Mouse (Mus musculus) heart, adult 2 months (tissue): ENCODE results near the gene Sfn. TPM values are rescaled to one million over a fixed set of nuclear protein-coding genes. Genes with fewer than 3 reads are reported as not detected.

ENCODE experiments used
- DNase-seq, 2 experiments: peaks; one replicate each; pipeline ENCODE4 v3.0.0; 2021
- H3K27ac ChIP-seq: fragments of 200-600 bp; 2 replicates; pipeline ENCODE4 v1.8.1; 2022
- H3K27me3 ChIP-seq: fragments of 200-500 bp; 2 replicates; pipeline ENCODE4 v1.6.1; 2012; ENCODE audit warnings: mild to moderate bottlenecking, low read length, inconsistent platforms, mixed read lengths; ENCODE audit not compliant: control insufficient read depth, insufficient read depth
- H3K36me3 ChIP-seq: fragments of 200-500 bp; 2 replicates; pipeline ENCODE4 v1.6.1; 2012; ENCODE audit warnings: low read length, inconsistent platforms; ENCODE audit not compliant: control insufficient read depth, insufficient read depth
- H3K4me1 ChIP-seq: fragments of 200-500 bp; 2 replicates; pipeline ENCODE4 v1.6.1; 2011; ENCODE audit warnings: low read length; ENCODE audit not compliant: control insufficient read depth, insufficient read depth
- H3K4me3 ChIP-seq: fragments of 200-600 bp; 2 replicates; pipeline ENCODE4 v1.8.1; 2022
- H3K79me2 ChIP-seq: fragments of 200-500 bp; replicated peaks from 2 replicates; pipeline ENCODE4 v1.6.1; 2012; ENCODE audit warnings: mild to moderate bottlenecking, inconsistent platforms, low read length, moderate library complexity, mixed read lengths; ENCODE audit not compliant: control insufficient read depth, insufficient read depth
- H3K9ac ChIP-seq: fragments of 200-500 bp; 2 replicates; pipeline ENCODE4 v1.6.1; 2012; ENCODE audit warnings: low read depth, mild to moderate bottlenecking, control low read depth, inconsistent platforms, low read length, mixed read lengths
- CTCF ChIP-seq: fragments of 200-600 bp; IDR thresholded peaks from 2 replicates; pipeline ENCODE4 v1.8.1; 2022; ENCODE audit warnings: antibody characterized with exemption, mild to moderate bottlenecking, moderate library complexity
- EP300 ChIP-seq: fragments of 200-500 bp; IDR thresholded peaks from 2 replicates; pipeline ENCODE4 v1.6.1; 2011; ENCODE audit warnings: low read depth, low read length, control low read depth; ENCODE audit not compliant: insufficient read depth
- POLR2A ChIP-seq: fragments of 200-500 bp; IDR thresholded peaks from 2 replicates; pipeline ENCODE4 v1.6.1; 2011; ENCODE audit warnings: mild to moderate bottlenecking, low read depth, low read length, control low read depth; ENCODE audit not compliant: insufficient read depth
- WGBS: fragments of 180-500 bp; shearing (Covaris S2); methylation state at CpG from one replicate; pipeline ENCODE4 v1.1.7; 2018; 5-methylcytosine and 5-hydroxymethylcytosine counted together
- intact Hi-C: fragments of 180-260 bp; cut with DNase I; formaldehyde crosslinking; loops from one replicate; pipeline ENCODE4 v1.15.1; 2025
- polyA plus RNA-seq: library from polyadenylated mRNA; depleted of rRNA; stranded (reverse); fragments of >200 nt; gene quantifications from 2 replicates; pipeline ENCODE4 v1.2.3, GENCODE M21; 2012
- total RNA-seq, 2 experiments: library from RNA; stranded (reverse); gene quantifications; 2 replicates each; pipeline ENCODE4 v1.2.3; 2021

Gene Sfn
- total and polyA plus RNA-seq, 3 experiments: 1.2 to 2.0 (median 1.2) TPM

DNA sequence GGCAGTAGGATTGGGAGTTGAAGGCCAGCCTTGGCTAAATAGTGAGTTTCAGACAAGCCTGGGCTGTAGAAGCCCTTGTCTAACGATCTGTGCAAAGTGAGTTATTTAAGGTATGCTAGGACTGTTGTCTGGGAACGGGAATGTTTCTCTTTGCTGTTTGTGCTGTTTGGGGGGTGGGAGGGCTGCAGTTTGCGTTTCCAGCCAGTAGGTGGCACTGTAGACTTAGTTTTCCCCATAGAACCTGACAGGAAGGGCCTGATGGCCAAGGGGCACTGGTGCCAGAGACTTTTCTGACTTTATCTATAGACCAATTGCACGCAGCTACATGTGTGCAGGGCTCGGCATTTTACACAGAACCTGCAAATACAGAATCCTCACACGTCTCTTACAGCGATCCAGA lies 9.4 kb downstream of the Sfn start:
- no peak overlapping the region for H3K27ac ChIP-seq
- TF ChIP-seq POLR2A (no peak), CTCF (peak; percentile 94), EP300 (peak; percentile 98)
- intact Hi-C loops: loop anchor here (1.0 kb wide), 2 partner anchors 17 to 237 kb away; no protein-coding TSS in a partner anchor
- H3K4me1 ChIP-seq: no peaks in the 10 kb centered on the region; the same call in 1 of the 2 replicates
- DNase-seq: peak; percentile 66 to 83
- 22% methylated on average over 7 of the region's 7 CpGs for WGBS
- H3K27me3 ChIP-seq: no peaks in the 10 kb centered on the region
- H3K4me3 ChIP-seq: no peak overlapping the region
- no peak overlapping the region for H3K9ac ChIP-seq
- H3K79me2 ChIP-seq: no peaks in the 10 kb centered on the region
- H3K36me3 ChIP-seq: no peaks in the 10 kb centered on the region

GRCm38 (mm10) chr4:133584059-133584951 lies 17.7 kb downstream of the Sfn start, which contains the start of gene Gpn2:
TSS of gene Gpn2 (plus strand) at chr4:133584362.
- Histone ChIP-seq H3K79me2 (peaks cover 3% of the 10 kb centered on the region), H3K36me3 (no peaks in the 10 kb centered on the region), H3K27me3 (no peaks in the 10 kb centered on the region), H3K9ac (peak within 1 kb of the TSS; percentile 79), H3K4me3 (peak within 1 kb of the TSS; percentile 86), H3K4me1 (peaks cover 3% of the 10 kb centered on the region), H3K27ac (peak within 1 kb of the TSS; percentile 76)
- peak; percentile 84 to 87 for DNase-seq
- WGBS: under 1% methylated on average over 65 of the region's 65 CpGs
- intact Hi-C loops: no loop called here
- TF ChIP-seq POLR2A (peak; percentile 93), EP300 (peak; percentile 71), CTCF (no peak)

DNA sequence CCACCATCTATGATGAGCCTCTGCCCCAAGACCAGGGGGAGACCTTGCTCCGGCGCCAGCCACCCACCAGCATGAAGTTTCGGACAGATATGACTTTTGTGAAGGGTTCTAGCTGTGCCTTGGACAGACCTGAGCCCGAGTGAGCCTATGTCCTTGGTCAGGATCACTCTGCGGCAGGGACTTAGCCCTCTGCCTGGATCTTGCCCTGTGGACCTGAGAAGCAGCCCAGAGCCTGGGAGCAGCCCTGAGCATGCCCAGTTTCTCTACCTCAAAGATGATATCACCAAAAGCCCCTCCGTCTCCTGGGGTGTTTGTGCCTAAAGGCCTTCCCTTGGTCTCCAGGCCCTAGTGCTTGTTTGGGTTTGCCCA lies 18.3 kb downstream of the Sfn start:
- Histone ChIP-seq H3K4me1 (peaks cover 3% of the 10 kb centered on the region), H3K9ac (peak overlapping the region; percentile 67), H3K4me3 (peak overlapping the region; percentile 86), H3K79me2 (peaks cover 3% of the 10 kb centered on the region), H3K27me3 (no peaks in the 10 kb centered on the region), H3K36me3 (no peaks in the 10 kb centered on the region), H3K27ac (peak overlapping the region; percentile 76)
- TF ChIP-seq POLR2A: no peak
- TF ChIP-seq EP300: no peak
- TF ChIP-seq CTCF: no peak
- intact Hi-C loops: no loop called here
- 52% methylated on average over 6 of the region's 6 CpGs for WGBS
- peak in 1 of 2 experiments; percentile 23 for DNase-seq

GRCm38 (mm10) chr4:133577983-133578382 lies 24.0 kb downstream of the Sfn start:
- H3K4me1 ChIP-seq: peaks cover 3% of the 10 kb centered on the region
- H3K27ac ChIP-seq: no peak overlapping the region
- H3K9ac ChIP-seq: no peak overlapping the region
- H3K36me3 ChIP-seq: no peaks in the 10 kb centered on the region
- WGBS: 76% methylated on average over 12 of the region's 12 CpGs
- intact Hi-C loops: no loop called here
- DNase-seq: no peak
- no peak overlapping the region for H3K4me3 ChIP-seq
- no peaks in the 10 kb centered on the region for H3K27me3 ChIP-seq
- no peak for TF ChIP-seq EP300
- TF ChIP-seq CTCF: no peak
- TF ChIP-seq POLR2A: no peak
- no peaks in the 10 kb centered on the region for H3K79me2 ChIP-seq

DNA sequence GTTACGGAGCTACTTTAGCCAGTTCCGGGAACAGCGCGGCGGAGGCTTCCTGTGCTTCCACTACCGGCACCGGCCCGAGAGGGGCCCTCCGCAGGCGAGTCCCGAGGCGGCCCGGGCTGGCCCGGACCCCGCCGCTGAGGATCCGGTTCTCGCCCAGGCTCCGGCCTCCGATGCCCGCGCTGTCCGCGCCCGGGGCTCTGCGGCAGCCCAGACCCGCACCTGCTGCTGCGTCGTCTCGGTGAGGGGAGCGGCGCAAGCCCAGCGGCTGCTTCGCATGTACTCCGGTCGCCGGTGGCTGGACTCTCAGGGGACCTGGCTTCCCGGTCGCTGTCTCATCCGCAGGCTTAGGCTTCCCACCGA lies 27.1 kb downstream of the Sfn start:
- H3K36me3 ChIP-seq: no peaks in the 10 kb centered on the region
- peak overlapping the region; percentile 82 for H3K9ac ChIP-seq

More for the DNA sequence above, 27.1 kb downstream of the Sfn start:
- Histone ChIP-seq H3K27me3 (no peaks in the 10 kb centered on the region), H3K79me2 (no peaks in the 10 kb centered on the region), H3K4me1 (peaks cover 3% of the 10 kb centered on the region), H3K4me3 (peak overlapping the region; percentile 62), H3K27ac (peak overlapping the region; percentile 69)
- TF ChIP-seq CTCF: no peak
- no peak for TF ChIP-seq EP300
- no peak for TF ChIP-seq POLR2A
- intact Hi-C loops: no loop called here
- WGBS: under 1% methylated on average over 41 of the region's 41 CpGs
- no peak for DNase-seq
